Mouse (Mus musculus) gastrocnemius, adult 2 months (tissue): ENCODE data around the gene Snrnp25. TPM values are rescaled to one million over a fixed set of nuclear protein-coding genes. Genes with fewer than 3 reads are reported as not detected.

Source experiments
- DNase-seq: peaks from one replicate; pipeline ENCODE4 v3.0.0; 2022
- H3K27ac ChIP-seq: fragments of 200-600 bp; 2 replicates; pipeline ENCODE4 v1.8.1; 2022; ENCODE audit warnings: mild to moderate bottlenecking
- H3K4me3 ChIP-seq: fragments of 200-600 bp; 2 replicates; pipeline ENCODE4 v1.8.1; 2022; ENCODE audit warnings: mild to moderate bottlenecking, moderate library complexity
- CTCF ChIP-seq: fragments of 200-600 bp; IDR thresholded peaks from 2 replicates; pipeline ENCODE4 v1.8.1; 2022; ENCODE audit warnings: antibody characterized with exemption, mild to moderate bottlenecking, moderate library complexity
- intact Hi-C: fragments of 180-260 bp; cut with DNase I; formaldehyde crosslinking; loops from one replicate; pipeline ENCODE4 v1.15.1; 2025
- total RNA-seq, 2 experiments: library from RNA; stranded (reverse); gene quantifications; 2 replicates each; pipeline ENCODE4 v1.2.3; 2021

The Snrnp25 gene
- total RNA-seq, 2 experiments from 2014 or later: 9.5 to 9.7 TPM

DNA sequence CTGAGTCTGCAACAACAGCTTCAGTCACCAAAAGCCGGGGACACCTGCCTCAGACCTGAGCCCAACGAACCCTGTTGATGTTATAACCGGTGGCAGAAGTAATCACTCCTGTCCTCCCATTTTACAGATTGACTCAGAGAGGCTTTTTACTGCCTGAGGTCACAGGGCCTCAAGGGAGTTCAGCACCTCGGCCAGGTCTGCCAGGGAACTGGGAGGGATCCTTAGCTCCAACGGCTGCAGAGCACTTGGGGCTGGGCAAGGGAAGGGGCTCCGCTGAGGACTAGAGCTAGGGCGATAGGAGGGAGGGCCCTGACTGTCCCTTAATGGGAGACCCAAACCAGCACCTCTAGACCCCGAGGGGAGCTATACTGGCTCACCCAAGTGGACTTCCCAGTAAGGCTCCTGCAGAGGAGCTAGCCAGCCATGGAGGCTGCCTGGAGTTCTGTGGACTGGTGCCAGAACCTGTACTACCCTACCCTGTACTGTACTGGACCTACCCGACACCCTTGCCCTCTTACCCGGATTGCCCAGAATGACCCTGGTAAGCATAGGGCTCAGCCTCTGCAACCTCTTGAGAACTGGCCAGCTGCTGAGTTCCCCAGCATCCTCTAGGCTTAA lies 15.5 kb downstream of the Snrnp25 start:
- Histone ChIP-seq H3K27ac (peak overlapping the region; percentile 95), H3K4me3 (peak overlapping the region; percentile 98)
- no peak for DNase-seq
- TF ChIP-seq CTCF: no peak
- intact Hi-C loops: no loop called here

DNA sequence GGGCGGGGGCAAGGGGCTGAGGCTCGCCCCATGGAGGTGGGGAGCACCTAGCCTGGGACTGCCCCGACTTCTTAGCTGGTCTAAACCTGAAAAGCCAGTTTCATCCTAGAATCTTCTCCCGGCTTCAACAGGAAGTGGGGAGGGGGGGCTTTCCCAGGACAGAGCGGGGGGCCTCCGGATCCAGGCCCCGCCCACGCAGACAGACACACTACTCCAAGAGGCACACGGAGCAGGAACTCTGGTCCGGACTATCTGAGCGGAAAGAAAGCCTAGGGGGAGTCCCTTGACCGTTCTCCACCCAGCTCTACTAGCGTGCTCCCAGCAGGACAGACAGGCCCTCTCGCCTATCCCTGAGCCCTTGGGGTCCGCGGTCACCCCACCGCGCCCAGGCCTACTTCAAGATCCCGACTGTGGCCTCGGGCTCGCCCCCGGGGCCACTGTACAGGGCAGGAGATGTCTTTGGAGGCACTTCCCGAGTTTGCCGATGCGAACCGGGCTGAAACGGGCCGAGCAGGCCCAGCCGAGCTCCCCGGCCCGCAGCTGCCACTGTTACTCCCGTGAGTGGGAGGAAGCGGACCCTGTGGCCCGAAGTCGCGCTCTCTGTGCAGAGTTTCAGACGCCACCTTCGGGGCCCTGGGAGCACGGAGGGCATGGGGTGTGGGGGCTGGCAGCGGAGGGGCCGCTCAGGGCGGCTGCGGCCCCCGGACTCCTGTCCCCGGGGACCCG lies 16.2 kb downstream of the Snrnp25 start:
- intact Hi-C loops: no loop called here
- no peak for TF ChIP-seq CTCF
- peak; percentile 77 for DNase-seq
- Histone ChIP-seq H3K4me3 (peak overlapping the region; percentile 98), H3K27ac (peak overlapping the region; percentile 95)

DNA sequence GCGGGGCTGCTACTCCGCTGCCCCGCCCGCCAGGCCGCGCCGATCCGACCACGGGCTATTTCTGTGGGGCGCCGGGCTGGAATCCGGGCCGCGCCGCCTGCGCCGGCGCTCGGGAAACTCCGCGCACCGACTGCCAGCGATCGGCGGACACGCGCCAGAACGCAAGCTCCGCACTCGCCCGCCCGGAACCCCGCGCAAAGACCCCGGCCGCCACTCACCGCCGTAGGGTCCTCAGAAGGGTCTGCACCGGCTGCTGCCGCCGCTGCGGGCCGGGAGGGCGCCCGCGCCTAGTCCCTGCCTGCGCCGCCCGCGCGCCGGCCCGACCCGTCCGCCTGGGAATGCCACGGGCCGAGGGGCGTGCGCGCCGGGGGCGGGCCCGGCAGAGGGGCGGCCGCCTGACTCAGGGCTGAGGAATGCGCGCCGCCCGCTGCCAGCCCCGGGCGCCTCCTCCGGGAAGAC lies 16.8 kb downstream of the Snrnp25 start, which contains the start of gene Rhbdf1:
TSS of gene Rhbdf1 (minus strand) at position 350 of the 459 bp plus-strand sequence.
- intact Hi-C loops: no loop called here
- Histone ChIP-seq H3K4me3 (peak within 1 kb of the TSS; percentile 98), H3K27ac (peak within 1 kb of the TSS; percentile 95)
- peak; percentile 88 for DNase-seq
- no peak for TF ChIP-seq CTCF

DNA sequence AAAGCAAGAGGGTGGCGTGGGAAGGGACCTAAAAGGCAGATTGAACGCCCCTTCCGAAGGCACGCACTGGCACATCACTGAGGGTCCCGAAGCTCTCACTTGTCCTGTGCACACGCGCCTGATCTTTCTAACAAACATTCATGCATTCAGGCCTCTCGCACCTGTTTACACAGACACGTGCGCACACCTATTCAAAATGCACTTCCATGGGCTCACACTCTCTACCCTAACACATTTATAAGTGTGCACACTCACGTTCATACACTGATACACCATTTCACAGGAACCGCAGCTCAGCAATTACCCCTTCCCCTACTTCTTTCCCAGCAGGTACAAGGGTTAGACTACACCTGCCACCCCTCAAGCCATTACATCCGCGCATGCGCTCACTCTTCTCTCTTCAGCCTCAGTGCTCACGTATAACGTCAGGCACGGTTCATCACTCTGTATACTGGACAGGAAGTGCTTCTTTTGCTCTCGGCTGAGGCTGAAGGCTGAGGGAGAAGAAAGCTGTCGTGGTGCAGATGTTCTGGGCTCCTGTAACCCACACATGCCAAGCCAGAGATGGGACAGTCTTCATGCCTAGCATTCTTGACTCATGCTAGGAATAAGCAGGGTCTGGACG lies 17.5 kb downstream of the Snrnp25 start:
- Histone ChIP-seq H3K27ac (peak overlapping the region; percentile 95), H3K4me3 (peak overlapping the region; percentile 98)
- DNase-seq: no peak
- no peak for TF ChIP-seq CTCF
- intact Hi-C loops: no loop called here

DNA sequence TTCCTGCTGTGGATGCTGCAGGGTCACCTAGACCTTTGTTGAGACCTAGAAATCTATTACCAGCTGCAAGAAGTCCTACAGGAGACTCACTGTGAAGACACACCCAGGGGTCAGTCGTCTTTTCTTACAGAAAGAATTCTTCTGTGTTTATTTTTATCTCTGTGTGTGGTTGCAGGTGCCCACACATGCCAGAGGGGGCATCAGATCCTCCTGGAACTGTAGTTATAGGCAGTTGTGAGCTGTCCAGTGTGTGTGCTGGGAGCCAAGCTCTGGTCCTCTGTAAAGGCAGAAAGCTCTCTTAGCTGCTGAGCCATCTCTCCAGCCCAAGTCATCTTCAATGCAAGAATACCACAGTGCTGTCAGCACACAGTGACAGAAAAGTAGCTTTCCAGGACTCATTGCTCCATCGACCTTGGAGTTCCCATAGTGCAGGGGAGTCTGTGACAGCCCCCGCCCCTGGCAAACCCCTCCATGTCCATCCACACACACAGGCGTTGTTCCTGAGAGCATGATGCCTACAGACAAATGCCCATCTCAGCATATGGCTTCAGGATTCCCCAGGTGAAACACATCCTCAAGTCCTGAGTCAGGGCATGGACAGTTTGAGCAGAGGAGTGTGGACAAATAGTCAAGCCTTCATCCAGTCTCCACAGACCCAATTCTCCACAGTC lies 18.2 kb downstream of the Snrnp25 start:
- DNase-seq: no peak
- H3K4me3 ChIP-seq: no peak overlapping the region; the same call in 1 of the 2 replicates
- H3K27ac ChIP-seq: peak overlapping the region; percentile 95
- peak; percentile 26; the same call in 1 of the 2 replicates for TF ChIP-seq CTCF
- intact Hi-C loops: no loop called here

DNA sequence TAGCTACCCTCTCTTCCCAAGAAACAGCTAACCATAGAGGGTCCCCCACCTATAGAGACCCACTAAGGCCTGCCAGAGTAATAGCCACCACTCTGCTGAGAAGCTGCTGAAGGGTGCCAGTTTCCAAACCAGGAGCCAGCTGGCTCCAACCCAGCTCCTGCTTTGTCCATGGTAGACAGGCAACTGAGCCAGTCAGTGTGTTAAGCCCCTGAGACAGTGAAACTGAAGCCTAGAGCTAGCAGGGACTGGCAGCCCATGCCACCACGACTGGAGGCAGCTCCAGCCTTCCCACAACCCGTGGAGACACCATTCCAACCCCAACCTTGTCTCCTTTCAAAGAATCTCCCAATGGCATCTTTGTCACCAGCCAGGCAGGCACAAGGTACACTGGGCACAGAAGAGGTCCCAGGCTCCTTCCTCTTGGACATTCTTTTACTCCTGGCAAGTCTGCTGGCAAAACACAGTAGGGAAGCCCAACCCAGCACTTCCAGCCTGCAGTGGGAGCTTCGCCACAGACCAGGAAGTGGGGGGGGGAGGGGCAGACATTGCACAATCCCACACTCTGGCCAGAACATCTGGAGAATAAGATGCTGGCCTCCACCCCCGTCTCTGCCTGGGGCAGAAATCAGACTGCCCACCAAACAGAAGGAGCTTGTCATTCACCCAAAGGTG lies 19.4 kb downstream of the Snrnp25 start:
- intact Hi-C loops: no loop called here
- Histone ChIP-seq H3K27ac (peak overlapping the region; percentile 95), H3K4me3 (peak overlapping the region; percentile 3; the same call in 1 of the 2 replicates)
- TF ChIP-seq CTCF: no peak
- peak; percentile 90 for DNase-seq

DNA sequence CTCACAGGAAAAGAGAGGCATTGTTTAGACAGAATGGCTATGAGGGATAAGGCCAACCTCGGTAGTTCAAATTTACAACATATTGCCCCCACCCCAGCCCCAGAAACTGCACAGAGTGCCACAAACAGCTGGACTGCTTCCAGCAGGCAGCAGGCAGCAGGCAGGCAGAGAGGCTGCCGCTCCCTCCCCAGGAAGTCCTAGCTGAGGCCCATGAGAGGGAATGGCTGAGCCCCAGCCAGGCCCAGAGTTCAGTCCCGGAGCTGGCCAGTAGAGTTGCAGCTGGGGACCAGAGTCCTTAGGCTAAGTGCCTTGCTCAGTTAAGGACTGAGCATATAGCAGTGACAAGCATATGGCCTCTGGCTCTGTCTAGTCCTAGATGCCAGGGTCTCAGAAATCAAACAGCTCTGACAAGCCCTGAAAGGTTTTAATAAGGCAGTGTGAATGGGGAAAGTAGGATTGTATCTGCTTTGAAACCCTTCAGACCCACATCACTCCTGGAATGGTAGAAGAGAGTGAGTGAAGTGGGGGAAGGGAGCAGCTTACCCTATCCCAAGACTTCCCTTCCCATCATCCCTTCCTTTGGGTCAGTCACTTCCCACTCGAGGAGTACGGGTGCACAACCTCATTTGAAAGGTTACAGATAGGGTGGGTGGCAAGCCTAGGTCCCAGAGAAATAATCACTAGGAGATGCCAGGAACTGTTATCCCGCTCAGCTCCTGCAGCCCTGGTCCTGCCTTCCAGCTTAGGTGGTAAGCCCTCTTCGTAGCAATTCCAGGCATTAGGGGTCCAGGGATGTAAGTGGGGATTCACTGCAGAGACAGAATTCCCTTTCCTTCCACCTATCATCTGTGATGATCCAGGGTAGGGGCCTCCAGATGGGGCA lies 20.2 kb downstream of the Snrnp25 start:
- H3K27ac ChIP-seq: peak overlapping the region; percentile 95
- peak; percentile 66 for DNase-seq
- peak overlapping the region; percentile 93; the same call in 1 of the 2 replicates for H3K4me3 ChIP-seq
- TF ChIP-seq CTCF: no peak
- intact Hi-C loops: no loop called here

DNA sequence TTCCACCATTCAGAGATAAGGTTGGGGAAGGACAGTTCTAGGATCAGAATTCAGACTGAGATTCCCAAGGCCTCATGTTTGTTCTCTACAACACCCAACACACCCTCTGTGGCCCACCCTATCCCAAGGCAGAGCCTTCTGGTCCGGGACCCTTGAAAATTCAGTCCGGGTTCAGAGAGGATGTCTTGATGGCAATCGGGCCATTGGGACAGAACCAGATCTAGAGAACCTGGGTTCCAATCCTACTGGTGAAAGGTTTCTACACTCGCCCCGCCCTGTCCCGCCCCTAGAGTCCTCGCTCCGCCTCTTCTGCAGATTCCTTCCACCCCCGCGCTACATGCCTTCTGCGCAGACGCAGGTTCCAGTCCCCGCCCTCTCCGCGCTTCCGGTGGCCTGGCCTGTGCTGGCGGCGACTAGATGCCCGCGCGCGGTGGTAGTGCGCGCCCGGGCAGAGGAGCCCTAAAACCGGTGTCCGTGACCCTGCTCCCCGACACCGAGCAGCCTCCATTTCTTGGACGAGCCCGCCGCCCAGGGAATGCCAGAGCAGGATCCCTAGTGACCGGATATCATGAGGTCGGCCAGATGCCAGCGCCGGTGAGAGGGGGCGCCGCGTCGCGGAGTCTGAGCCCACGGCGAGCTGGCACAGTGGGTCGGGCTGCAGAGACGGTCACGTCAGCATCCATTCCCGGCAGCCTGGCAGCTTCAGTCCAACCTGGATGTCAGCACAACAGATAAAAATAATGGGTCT lies 21.1 kb downstream of the Snrnp25 start, which contains the start of gene Mpg:
TSS of gene Mpg (plus strand) at position 382 of the 748 bp plus-strand sequence.
- intact Hi-C loops: no loop called here

DNA sequence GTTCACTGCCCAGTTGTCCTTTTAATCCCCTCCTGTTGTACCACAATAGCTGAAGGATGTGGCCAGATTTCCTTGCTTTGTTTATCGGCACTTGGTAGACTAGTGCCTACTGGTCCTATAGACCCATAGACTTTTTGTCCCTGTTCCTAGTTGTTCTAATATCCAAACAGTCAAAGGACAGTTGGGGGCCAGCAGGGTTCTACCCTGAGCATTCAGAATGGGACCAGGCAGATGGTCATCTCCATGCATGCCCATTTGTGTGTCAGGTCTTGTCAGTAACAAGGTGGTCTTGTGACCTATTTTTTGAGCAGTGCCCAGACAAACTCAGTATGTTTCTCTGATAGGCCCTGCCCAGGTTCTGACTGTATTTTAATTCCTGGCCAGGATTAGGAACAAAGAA lies 21.8 kb downstream of the Snrnp25 start:
- Histone ChIP-seq H3K4me3 (peak overlapping the region; percentile 93), H3K27ac (peak overlapping the region; percentile 95)
- intact Hi-C loops: no loop called here
- no peak for DNase-seq
- no peak for TF ChIP-seq CTCF

More for the DNA sequence above, 21.1 kb downstream of the Snrnp25 start, which contains the start of gene Mpg:
- DNase-seq: peak; percentile 94
- H3K27ac ChIP-seq: peak within 1 kb of the TSS; percentile 95
- H3K4me3 ChIP-seq: peak within 1 kb of the TSS; percentile 93
- TF ChIP-seq CTCF: peak; percentile 28; the same call in 1 of the 2 replicates

DNA sequence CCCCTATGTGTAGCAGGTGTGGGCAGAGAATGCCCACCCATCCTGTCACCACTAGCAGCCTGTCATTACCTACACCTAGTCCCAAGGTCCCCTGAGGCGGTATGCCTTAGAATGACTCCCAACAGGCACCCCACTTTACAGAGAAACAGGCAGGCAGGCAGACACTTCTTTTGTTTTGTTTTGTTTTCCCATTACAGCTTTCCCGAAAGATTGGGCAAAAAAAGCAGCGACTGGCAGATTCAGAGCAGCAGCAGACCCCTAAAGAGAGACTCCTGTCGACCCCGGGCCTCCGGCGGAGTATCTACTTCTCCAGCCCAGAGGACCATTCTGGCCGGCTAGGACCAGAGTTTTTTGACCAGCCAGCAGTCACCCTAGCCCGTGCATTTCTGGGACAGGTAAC lies 22.3 kb downstream of the Snrnp25 start:
- no peak for DNase-seq
- Histone ChIP-seq H3K4me3 (peak overlapping the region; percentile 93), H3K27ac (peak overlapping the region; percentile 95)
- intact Hi-C loops: no loop called here
- no peak for TF ChIP-seq CTCF
